Mouse (Mus musculus) spleen, adult 12 weeks (tissue): ENCODE measurements around the gene Gm3646.

ENCODE experiments used
- DNase-seq: peaks from one replicate; pipeline ENCODE4 v3.0.0; 2022; ENCODE audit warnings: low spot score

Gene Gm3646

DNA sequence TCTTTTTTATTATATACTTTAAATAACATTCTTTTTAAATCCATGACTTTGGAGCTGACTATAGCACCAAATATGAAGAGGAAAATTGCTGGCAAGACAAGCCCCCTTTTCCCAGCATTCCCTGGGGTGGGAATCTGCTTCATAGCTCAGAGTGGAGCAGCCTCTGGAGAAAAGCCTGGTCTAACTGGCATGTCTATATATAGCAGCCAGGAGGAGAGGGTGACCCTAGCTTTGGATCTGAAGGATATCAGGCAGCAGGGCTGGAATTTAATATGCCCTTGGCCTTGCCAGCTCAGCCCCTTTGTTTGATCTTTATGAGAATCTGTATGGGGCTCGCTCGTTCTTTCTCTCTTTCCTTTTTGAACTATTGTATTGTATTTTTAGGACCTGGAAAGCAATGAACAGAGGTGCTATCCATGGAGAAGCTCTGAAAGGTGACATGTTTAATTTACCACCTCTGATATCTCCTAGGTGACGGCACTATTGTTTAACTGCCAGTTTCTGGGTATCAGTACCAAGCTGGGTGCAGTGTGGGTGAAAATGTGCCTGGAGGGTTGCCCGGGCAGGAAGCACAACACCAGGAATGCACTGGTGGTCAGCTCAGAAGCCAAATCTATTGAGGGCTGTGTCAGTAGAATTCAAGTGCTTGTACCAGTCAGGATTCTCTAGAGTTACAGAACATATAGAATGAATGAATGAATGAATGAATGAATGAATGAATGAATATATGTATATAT is at the start of gene Gm3646:
TSS of gene Gm3646 (minus strand) at position 90 of the 737 bp plus-strand sequence.
- DNase-seq = no peak

DNA sequence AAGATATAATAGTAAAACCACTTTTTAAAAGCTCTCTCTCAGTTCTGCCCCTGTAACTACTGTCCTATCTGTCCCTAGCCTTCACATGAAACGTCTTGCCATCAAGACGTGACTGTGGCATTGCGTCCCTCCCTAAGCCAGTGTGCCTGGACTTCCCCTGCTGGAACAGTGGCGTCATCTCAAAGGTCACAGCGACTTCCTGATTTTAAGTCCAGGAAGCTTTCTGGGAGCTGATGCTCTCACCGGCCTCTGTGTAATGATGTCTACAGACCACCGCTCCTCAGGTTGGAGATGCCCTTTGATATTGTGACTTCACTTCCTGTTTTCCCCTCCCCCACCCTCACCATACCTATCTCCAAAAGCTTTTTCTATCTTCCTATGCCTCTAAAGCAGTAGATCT is 41.9 kb upstream of the Gm3646 start:
- DNase-seq = no peak

DNA sequence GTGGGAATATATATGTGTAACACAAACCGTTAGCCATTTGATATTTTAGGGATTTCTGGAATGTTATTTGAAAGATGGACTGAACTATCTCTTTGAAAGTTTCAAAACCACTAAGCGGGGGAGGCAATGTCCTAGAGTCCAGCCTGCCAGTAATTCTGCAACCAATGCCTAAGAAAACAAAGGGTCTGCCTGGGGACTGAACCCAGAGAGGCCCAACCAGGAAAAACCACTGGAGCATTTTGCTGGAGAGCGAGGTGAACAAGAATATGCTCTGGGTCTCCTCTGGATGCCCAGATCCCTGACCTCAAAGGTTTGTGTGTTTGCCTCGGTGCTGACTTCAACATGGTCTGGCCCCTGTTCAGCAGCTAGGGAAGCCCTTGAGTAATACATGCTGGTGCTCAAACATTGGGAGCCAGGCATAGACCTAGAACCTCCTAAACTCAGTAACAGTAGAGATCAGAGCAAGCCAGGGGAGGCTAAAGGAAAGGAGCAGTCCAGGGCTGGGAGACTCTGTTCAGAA is 41.0 kb upstream of the Gm3646 start:
- DNase-seq = no peak

DNA sequence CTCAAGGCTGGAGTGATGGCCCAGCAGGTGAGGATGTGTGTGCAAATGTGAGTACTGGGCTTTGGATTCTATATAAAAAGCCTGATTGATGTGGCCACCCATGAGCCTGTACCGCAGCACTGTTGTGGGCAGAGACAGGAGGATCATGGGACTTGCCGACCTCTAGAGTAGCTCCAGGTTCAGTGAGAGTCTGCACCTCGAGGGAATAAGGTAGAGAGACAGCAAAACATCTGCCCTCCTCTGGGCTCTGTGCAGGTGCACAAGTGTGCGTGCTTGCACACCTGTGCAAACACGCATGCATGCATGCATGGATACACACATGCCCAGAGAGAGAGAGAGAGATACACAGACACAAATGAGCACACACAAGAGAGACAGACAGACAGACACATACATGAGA is 38.2 kb upstream of the Gm3646 start:
- no peak for DNase-seq

DNA sequence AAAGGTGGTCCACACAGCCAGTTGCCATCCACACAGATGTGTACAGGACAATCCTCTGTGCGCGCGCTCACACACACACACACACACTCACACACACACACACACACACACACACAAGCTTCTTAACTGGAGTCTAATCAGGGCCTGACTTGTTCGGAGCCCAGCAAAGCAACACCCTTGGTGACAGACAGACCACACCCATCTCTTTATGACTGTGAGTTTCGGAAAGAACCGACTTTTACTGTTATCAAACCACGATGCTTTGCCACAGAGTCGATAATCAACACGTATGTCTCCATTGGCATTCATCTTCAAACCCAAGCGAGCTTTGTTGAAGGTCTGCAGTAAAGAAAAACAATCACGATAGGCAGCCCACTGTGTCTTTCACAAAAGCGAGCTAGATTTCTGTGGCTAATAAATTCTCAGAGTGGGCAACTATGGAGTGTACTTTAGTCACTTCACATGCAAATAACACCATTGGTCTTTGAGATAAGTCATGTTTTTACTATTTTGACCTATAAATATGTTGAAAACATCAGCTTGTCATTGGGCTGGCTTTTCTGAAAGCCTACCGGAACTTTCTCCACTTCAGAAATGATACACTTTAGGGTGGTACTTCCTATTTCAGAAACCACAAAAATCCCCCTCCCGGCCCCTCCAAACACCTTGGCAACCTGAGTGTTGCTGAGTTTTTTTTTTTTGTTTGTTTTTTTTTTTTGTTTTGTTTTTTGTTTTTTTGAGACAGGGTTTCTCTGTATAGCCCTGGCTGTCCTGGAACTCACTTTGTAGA is 37.3 kb upstream of the Gm3646 start:
- DNase-seq = no peak

DNA sequence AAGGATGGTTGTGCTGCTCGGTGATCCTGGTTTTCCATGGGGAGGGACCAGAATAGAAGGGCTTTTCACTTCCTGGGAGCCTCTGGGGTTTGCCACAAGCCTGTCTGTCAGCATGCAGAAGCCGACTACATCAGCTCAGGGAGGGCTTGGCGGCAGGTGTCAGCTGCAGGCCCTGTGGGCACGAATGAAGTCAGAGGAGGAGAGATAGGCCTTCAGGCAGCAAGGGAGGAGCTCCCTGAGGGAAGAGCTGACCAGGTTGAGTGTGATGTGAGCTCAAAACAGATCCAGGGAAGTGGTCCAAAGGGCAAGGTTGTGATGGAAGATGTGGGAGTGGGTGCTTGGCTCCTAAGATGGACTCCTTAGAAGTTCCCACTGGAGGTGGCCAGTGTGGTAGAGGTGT is 35.7 kb upstream of the Gm3646 start:
- DNase-seq = no peak

DNA sequence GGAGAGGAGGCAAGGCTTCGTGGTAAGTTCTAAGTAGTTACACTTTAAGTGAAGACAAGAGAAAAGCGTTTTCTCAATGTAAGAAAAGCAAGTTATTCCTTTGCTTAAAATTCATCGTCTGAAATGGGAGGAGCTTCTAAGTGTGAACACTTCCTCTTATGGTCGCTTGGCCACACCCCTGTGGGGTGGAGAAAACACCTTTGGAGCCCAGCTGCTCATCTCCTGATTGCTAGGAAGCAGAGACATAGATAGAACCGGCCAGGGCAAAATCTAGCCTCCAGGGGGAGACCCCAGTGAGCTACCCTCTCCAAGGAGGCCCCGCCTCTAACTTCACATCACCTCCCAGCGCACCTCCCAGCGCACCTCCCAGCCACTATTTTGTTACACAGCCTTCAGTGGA is 34.7 kb upstream of the Gm3646 start:
- no peak for DNase-seq

DNA sequence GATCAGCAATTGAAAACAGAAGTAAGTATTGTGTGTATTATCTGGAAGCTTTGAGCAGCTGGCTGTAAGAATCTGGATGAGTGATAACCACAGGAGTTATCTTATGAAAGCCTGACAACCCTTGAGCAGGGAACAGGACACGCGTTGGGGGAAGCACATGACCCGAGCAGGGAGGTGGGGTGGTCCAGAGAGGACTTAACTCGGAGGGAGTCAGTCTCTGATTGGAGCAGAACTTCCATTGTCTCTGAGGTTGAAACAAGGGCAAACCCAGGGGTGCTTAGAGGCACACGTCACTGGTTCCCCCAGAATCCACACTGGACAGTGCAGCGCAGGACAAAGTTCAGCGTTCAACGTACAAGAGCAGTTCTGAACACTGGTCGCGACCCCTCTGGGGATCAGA is 34.1 kb upstream of the Gm3646 start:
- DNase-seq = no peak

DNA sequence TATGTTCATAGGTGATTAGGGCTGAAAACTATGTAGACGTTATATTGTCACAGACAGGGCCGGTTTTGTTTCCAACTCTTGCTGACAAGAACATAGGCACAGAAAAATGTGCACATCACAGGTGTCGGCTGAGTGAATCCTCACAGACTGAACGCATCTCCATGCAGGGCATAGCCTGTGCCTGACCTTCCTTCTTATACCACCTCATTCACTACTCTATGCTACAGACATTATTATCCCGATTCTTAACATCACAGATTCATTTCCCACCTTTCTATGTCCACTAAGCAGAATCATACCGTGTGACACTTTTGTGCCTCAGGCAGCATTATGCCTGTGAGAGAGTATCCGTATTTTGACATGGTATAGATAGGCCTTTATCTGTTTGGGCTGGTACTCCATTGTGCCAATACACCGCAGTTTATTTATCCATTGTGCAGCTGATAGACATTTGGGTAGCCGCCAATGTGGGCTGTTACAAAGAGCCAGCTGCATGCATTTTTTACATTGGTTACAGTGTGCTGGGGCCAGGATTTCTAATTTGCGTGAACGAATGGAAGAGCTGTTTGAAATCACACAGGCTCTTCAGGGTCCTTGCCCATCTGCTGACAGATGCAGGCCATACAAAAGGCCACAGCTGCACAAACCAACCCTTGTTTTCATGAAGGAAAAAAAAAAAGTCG is 33.5 kb upstream of the Gm3646 start:
- DNase-seq = no peak

DNA sequence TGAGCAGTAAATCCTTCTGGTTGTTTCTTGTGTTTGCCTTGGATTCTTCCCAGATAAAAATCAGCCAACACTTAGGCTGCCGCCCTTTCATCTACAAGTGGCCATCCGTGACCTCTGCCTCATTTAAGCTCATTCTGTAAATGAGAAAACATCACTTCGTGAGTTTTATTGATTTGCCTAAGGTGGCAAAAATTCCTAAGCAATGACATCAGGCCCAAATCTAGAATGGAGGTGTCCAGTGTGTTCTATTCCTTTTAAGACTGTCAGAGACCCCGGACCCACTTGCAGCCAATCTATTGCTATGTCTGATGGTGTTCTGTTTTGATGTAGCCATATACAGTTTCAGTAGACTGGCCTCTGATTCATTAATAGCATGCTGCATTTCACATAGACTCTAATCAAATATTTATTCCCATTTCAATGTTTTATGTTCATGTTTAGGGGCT is 26.5 kb upstream of the Gm3646 start:
- no peak for DNase-seq

DNA sequence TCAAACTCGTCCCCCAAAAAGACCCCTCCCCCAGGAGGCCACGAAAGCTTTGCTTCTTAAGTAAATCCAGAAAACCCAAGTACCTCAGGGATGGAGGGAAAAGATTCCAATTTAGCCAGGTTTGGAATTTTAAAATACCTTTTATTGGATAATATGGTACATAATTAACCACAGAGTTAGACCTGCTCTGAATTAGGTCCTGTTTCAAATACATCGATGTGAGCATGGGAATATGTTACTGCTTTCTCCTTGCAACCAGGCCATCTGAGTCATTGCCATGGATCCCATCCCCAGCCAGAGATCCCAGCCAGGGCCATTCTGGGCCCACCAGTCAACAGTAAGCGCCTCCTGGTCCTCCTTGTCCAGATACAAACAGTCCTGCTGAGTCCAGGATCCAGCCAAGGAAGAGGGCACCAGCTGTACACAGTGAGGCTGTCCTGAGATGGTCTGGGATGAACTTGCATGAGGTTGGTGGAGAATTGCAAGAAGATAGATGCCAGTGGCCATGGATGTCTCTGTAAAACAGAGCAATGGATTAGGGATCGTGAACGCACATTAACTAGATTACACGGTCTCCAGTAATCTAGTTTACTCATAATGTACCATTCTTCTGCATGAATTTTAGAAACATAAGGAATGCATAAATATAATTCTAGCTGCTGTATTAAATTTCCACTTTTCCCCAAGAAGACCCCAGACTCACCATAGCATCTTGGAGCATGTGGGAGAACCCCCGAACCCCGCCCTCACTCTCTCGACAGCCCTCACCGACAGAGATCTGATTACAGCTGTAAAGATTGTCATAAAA is 25.9 kb upstream of the Gm3646 start:
- DNase-seq = no peak

DNA sequence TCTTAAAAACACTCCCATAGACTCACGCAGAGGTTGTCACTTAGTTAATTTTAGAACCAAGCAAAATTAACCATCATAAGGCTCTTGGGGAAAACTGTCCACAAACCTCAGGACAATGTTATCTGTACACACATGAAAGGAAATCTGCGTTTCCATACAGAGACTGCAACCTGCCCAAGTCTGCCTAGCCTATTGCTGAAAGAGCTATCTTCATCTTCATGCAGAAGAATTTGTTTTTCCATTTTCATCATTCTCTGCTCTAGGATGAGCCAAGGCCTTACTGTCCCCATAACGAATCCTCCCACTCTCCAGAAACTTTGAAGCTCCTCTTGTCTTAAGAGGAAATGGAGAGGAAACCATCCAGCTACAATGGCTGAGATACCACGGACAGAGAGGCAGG is 19.8 kb upstream of the Gm3646 start:
- DNase-seq = no peak

DNA sequence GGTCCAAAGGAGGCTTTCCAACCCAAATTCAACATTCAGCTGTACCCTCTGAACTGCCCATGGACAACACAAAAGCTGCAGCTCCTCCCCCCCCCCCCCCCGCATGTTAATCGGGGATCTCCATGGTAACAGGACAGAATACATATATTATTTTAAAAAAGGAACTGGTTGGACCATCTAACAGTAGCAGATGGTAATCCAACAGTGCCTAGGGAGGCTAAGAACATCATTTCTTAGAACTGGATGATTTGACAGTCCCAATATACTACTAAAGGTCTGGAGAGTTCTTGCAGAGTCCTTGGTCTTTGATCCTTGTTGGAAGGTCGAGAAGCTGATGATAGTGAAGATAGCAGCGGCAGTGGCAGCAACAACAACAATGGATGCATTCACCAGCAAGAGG is 19.1 kb upstream of the Gm3646 start:
- no peak for DNase-seq

DNA sequence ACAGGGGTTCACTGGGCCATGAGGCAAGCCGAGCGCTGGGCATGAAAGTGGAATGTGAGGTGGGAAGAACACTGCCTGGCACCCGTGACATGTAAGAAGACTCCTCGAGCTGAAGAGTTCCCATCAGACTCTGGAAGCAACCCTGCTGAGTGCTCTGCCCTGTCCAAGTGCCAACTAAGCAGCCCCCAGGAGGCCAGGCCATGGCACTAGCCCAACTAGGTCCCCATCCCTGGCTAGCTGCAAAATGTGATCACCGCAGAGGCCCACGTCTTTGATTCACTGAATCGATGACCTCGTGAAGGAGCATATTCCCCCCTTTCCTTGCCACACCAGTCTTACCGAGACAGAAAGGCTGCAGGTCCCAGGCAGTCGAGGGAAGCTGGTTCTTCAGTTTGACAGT is 14.5 kb upstream of the Gm3646 start:
- DNase-seq = no peak

DNA sequence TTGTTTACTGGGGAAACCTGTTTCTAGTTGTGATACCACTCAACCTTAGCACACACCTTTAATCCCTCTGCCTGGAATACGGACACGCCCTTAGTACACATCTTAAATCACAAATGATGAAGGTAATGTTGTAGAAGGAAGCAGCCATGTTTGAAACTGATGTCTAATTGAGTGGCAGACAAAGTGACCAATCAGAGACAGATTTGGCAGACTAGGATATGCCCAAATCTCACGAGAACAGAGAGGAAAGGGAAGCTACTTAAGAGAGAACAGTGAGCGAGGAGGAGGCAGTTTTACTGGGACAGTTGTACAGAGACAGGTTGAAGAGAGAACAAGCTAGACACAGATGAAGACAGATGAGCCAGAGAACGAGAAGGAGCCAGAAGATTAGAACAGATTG is 10.6 kb upstream of the Gm3646 start:
- DNase-seq = no peak

DNA sequence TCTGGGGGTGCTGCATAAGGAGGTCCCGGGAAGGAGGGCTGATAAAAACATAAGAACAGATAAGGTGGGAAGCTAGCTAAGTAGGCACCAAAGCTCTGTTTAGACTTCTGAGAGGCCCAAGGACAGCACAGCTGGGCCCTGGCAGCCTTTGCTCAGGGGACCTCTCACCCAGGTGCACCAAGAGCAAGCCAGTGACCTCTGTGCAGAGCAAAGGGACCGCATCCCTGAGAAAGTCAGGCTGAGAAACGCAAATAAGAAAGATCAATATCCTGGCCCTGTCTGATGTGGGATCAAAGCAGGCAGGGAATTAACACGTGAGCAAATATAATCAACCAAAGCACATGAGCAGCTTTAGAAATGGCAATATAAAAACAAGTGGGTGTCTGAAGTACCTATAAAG is 7.9 kb upstream of the Gm3646 start:
- no peak for DNase-seq

DNA sequence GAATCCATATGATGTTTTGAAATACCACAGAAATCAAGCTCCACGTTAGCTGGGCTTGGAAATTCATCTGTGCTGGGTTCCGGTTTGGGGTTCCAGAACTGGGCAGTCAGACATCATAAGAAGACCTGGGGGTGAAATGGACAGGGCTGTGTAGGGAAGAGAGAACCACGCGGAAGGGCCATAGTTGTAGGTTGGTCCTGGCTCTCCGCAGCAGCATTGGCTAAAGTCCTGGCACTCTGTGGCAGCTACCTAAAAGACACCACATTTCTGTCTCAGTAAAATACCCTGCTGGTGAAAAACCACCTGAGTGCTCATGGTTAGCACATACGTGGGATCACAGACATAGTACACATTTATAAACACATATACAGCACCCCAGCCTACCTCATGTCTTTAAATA is 343 bp downstream of the Gm3646 start:
- no peak for DNase-seq

DNA sequence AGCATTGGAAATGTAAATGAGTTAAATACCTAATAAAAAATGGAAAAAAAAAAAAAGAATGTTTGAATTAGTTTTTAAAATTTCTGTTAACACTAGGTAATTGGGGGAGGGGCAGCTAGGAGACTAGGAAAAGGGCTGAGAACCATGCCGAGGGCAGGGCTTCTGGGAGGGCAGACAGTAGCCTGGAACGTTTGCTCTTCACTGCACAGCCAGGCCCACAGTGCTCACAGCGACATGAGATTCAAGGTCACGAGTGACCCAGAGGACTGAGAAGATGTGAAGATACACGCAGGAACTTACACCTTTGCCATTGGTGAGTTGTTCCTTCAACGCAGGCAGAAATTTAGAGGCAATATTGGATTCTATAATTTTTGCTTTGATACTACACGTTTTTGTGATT is 2.2 kb downstream of the Gm3646 start:
- DNase-seq = no peak

DNA sequence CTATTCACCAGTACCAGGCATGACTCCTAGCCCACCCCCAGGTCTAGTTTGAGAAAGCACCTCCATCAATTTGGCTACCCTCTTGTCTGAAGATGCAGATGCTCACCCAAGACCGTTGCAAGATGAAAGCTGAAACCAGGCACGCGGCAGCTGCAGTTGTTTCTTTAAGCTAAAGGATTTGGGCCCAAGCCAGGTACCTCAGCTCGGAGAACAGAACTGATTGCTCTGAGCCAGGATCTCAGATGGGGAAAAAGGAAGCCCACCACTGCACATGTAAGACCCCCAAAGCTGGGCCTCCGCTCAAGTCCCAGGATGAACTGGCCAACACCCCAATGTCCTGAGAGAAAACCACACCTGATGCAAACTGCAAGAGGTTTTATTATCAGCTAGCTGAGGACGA is 7.6 kb downstream of the Gm3646 start:
- DNase-seq = no peak

DNA sequence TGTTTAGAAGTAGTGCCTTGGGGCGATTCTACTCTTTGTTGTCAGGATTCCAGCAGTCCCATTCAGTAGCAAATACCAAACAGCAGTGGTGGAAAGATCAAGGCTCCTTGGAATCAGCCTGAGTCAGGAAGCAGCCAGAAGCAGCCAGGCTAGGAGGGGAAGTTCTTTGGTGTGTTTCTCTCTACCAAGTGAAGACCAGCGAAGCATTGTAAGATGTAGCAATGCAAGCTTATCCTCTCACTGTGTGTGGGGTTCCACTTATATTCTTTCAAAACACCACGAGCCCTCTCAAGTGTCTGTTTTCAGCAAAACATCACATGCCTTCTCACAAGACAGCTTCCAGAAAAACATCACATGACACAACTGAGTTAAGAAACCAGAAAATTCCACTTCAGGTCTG is 8.4 kb downstream of the Gm3646 start:
- DNase-seq = no peak

DNA sequence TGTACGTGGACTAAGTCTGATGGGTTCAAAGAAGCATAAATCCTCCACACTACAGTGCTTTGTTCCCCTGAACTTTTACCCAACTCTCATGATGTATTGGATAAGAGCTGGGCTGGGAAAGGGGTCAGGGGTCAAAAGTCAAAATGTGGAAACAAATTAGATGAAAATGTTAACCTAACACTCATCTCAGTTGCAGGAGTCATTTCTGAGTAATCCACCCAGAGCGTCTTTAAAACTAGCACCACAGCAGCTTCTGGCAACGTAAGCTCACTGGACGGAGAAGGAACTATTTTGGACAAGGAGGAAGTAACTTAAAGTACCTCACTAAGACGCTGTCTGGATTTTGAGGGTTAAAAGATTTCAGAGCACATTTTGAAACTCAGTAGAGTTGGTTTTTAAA is 20.5 kb downstream of the Gm3646 start:
- no peak for DNase-seq

DNA sequence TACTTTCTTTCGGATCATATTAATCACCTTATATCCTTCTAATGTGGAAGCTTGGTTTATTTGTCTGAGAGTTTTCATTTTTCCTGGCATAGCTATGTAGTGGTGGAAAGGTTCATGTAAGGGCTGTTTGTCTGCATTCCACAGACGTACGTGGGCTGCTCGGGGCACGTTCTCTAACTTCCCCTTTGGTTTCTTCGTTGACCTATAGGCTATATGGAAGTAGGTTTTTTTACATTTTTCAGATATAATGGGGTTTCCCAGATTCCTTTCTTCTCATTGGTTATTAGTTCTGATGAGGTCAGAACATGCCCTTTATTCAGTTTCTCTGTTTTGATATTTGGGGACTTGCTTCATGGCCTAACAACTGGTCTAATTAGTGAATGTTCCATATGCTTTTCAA is 23.3 kb downstream of the Gm3646 start:
- DNase-seq = no peak
